Mouse (Mus musculus): ENCODE measurements around the gene Adamts17.

- TF ChIP-seq CTCF (conservative IDR thresholded peaks at IDR 0.05; ENCODE audit: low read length) (no peak), POU5F1 (IDR thresholded peaks at IDR 0.05; ENCODE audit: borderline replicate concordance, low read length) (no peak), NANOG (IDR thresholded peaks at IDR 0.05; ENCODE audit: borderline replicate concordance, low read length) (no peak)
Observed at GRCm38 (mm10) chr7:66905941-66906340, 66.4 kb downstream of the Adamts17 start.

All from E14TG2a.4 (cell line).